Mouse (Mus musculus) heart, embryonic 16.5 days (tissue): ENCODE data around the gene Cyp46a1. TPM values are rescaled to one million over a fixed set of nuclear protein-coding genes. Genes with fewer than 3 reads are reported as not detected.

Experiments
- ATAC-seq: fragments of 200-750 bp; cut with Nextera tagmentation; replicated peaks from 2 replicates; pipeline ENCODE4 v1.8.0; 2017; ENCODE audit warnings: moderate number of reproducible peaks; ENCODE audit not compliant: insufficient read depth, low FRiP score; ENCODE audit errors: extremely low read depth
- H3K27ac ChIP-seq: fragments of 300-500 bp; sonication (generic); 2 replicates; pipeline ENCODE4 v1.5.1; 2014; ENCODE audit warnings: mild to moderate bottlenecking, low read length, control low read depth, moderate library complexity
- H3K27me3 ChIP-seq: fragments of 300-500 bp; sonication (generic); 2 replicates; pipeline ENCODE4 v1.6.1; 2014; ENCODE audit warnings: low read length, mixed read lengths; ENCODE audit not compliant: control insufficient read depth, insufficient read depth
- H3K36me3 ChIP-seq: fragments of 300-500 bp; sonication (generic); 2 replicates; pipeline ENCODE4 v1.6.1; 2014; ENCODE audit not compliant: control insufficient read depth, insufficient read depth
- H3K4me1 ChIP-seq: fragments of 300-500 bp; sonication (generic); 2 replicates; pipeline ENCODE4 v1.6.1; 2014; ENCODE audit warnings: low read length, mixed read lengths; ENCODE audit not compliant: control insufficient read depth, insufficient read depth
- H3K4me2 ChIP-seq: fragments of 300-500 bp; sonication (generic); 2 replicates; pipeline ENCODE4 v1.6.1; 2014; ENCODE audit warnings: low read depth, mild to moderate bottlenecking, control low read depth, low read length
- H3K4me3 ChIP-seq: fragments of 300-500 bp; sonication (generic); 2 replicates; pipeline ENCODE4 v1.5.1; 2014; ENCODE audit warnings: mild to moderate bottlenecking, control low read depth, low read length
- H3K9ac ChIP-seq: fragments of 300-500 bp; sonication (generic); 2 replicates; pipeline ENCODE4 v1.6.1; 2014; ENCODE audit warnings: low read length, control low read depth
- H3K9me3 ChIP-seq: fragments of 300-500 bp; sonication (generic); replicated peaks from 2 replicates; pipeline ENCODE4 v1.6.1; 2016; ENCODE audit warnings: low read length; ENCODE audit not compliant: control insufficient read depth
- WGBS: fragments of 180-500 bp; shearing (Covaris S2); extraction: QIAGEN DNeasy Blood & Tissue Kit; methylation state at CpG from one replicate; pipeline ENCODE4 v1.1.7; 2014; 5-methylcytosine and 5-hydroxymethylcytosine counted together
- polyA plus RNA-seq: library from polyadenylated mRNA; unstranded; fragments of >200 nt; fragmentation: Nextera tagmentation; extraction: Ambion mirVana; gene quantifications from 2 replicates; pipeline ENCODE4 v1.2.1, GENCODE M21; 2015

Gene Cyp46a1
- polyA plus RNA-seq, 1 experiment from 2014 or later = 4.9 TPM

DNA sequence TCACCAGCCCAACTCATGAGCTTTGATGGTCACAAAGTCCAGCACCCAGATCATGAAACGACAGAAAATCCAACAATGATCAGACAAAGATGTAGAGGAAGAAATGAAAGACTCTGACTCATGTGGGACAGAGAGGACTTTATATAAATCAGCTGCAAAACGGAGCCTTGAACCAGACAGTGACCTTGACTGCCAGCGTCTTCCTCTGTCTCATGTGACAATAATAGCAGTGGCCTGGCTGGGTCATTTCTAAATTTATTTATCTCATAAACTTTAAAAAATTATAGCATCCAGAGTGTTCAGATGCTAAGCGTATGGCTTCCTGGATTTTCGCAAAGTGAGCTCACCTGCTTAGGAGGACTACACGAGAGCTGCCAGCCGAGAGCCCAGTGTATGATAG lies 64.5 kb downstream of the Cyp46a1 start:
- Histone ChIP-seq H3K27me3 (no peaks in the 10 kb centered on the region), H3K4me1 (peaks cover 4% of the 10 kb centered on the region; the same call in 1 of the 2 replicates), H3K4me3 (no peak overlapping the region), H3K9me3 (no peaks in the 10 kb centered on the region), H3K36me3 (no peaks in the 10 kb centered on the region), H3K9ac (no peak overlapping the region), H3K4me2 (no peak overlapping the region), H3K27ac (no peak overlapping the region)
- no peak for ATAC-seq
- WGBS = 77% methylated on average over 7 of the region's 7 CpGs

DNA sequence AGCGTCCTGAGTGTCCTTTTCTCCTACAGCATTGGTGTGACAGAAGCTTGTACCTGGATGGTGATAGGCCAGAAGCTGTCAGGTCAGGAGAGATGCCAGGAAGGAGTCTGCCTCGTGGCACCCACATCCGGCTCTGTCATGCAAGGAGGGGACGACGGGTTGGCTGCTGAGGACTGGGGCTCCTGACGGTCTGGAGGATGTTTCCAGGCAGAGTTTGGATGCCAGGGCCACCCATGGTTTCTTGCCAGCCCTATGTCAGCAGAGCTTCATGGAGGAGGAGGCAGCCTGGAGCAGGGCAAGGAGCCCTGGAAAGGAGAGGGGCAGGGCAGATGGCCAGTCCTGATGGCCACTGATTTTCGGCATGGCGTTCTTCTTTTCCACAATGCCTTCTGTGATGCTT lies 65.0 kb downstream of the Cyp46a1 start:
- Histone ChIP-seq H3K4me2 (no peak overlapping the region), H3K4me3 (no peak overlapping the region), H3K9me3 (no peaks in the 10 kb centered on the region), H3K9ac (no peak overlapping the region), H3K27ac (no peak overlapping the region), H3K27me3 (no peaks in the 10 kb centered on the region), H3K36me3 (no peaks in the 10 kb centered on the region), H3K4me1 (no peaks in the 10 kb centered on the region)
- ATAC-seq = no peak
- WGBS = 85% methylated on average over 8 of the region's 8 CpGs

DNA sequence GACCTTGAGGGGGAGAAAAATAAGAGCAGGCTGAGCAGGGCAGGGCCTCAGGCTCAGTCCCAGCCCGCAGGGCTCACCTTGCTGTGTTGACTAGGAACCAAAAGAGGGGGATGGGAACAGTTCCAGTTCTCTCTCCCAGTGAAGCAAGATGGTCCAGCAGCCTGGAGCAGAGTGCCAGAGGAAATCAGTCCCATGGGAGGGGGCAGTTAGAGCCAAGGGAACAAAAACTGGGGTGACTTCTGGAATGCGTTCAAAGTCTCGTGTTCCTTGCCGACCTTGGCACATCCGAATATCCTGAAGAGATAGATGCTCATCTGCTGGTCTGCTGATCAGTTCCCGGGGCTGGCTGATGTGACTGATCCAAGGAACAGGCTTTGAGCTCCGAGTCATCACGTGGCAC lies 66.8 kb downstream of the Cyp46a1 start:
- WGBS = 48% methylated on average over 8 of the region's 8 CpGs
- ATAC-seq = no peak
- no peaks in the 10 kb centered on the region for H3K9me3 ChIP-seq
- H3K27me3 ChIP-seq = no peaks in the 10 kb centered on the region
- H3K36me3 ChIP-seq = no peaks in the 10 kb centered on the region
- no peak overlapping the region for H3K9ac ChIP-seq
- H3K4me2 ChIP-seq = no peak overlapping the region
- H3K4me1 ChIP-seq = no peaks in the 10 kb centered on the region; the same call in 1 of the 2 replicates
- no peak overlapping the region for H3K27ac ChIP-seq
- H3K4me3 ChIP-seq = no peak overlapping the region

DNA sequence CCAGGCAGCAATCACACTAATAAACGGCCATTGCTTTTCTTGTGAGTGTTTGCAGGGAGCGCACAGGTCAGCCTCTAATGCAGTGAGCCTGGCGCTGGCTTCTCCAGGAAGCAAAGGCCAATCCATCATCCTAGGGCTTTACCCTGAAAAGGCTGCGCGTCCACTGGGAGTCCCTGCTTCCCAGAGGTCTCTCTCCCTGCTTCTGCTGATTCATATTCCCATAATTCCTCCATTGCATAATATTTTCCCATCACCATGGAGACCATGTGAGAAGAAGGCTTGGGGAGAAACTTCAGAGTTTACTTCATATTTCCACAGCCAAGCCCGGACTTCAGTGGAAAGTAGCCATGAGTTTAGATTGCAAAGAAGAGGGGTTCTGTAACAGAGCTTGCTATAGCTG lies 69.8 kb downstream of the Cyp46a1 start:
- H3K9me3 ChIP-seq = no peaks in the 10 kb centered on the region
- H3K4me1 ChIP-seq = peaks cover 5% of the 10 kb centered on the region; the same call in 1 of the 2 replicates
- no peak overlapping the region for H3K9ac ChIP-seq
- ATAC-seq = 0 out of 2 replicates have a peak, but pooled peaks have one; percentile 29
- H3K4me3 ChIP-seq = no peak overlapping the region
- H3K27me3 ChIP-seq = no peaks in the 10 kb centered on the region
- H3K27ac ChIP-seq = peak overlapping the region; percentile 32; the same call in 1 of the 2 replicates
- WGBS = 66% methylated on average over 6 of the region's 6 CpGs
- no peak overlapping the region for H3K4me2 ChIP-seq
- H3K36me3 ChIP-seq = no peaks in the 10 kb centered on the region

DNA sequence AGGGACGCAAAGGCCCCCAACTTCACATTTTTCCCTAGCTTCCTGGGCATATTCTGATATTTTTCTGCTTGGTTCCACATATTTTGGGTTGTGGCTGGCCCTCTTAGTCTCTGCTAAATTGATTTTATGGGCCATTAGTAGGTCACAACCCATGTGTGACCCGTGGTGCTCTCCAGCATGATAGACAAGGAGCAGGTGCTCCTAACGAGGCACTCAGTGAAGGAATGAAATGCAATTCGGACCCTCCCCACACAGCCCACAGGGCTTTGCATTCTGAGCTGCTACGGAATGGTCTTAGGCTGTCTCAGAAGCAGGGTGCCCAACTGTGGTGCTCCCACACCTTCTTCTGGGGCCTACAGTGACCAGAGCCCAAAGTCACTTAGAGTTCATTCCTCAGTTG lies 74.9 kb downstream of the Cyp46a1 start:
- no peaks in the 10 kb centered on the region for H3K27me3 ChIP-seq
- no peak overlapping the region for H3K4me3 ChIP-seq
- no peaks in the 10 kb centered on the region for H3K36me3 ChIP-seq
- no peak overlapping the region for H3K27ac ChIP-seq
- 67% methylated on average over 5 of the region's 5 CpGs for WGBS
- H3K4me1 ChIP-seq = peaks cover 5% of the 10 kb centered on the region; the same call in 1 of the 2 replicates
- H3K9ac ChIP-seq = no peak overlapping the region
- no peak overlapping the region for H3K4me2 ChIP-seq
- ATAC-seq = no peak
- H3K9me3 ChIP-seq = no peaks in the 10 kb centered on the region

DNA sequence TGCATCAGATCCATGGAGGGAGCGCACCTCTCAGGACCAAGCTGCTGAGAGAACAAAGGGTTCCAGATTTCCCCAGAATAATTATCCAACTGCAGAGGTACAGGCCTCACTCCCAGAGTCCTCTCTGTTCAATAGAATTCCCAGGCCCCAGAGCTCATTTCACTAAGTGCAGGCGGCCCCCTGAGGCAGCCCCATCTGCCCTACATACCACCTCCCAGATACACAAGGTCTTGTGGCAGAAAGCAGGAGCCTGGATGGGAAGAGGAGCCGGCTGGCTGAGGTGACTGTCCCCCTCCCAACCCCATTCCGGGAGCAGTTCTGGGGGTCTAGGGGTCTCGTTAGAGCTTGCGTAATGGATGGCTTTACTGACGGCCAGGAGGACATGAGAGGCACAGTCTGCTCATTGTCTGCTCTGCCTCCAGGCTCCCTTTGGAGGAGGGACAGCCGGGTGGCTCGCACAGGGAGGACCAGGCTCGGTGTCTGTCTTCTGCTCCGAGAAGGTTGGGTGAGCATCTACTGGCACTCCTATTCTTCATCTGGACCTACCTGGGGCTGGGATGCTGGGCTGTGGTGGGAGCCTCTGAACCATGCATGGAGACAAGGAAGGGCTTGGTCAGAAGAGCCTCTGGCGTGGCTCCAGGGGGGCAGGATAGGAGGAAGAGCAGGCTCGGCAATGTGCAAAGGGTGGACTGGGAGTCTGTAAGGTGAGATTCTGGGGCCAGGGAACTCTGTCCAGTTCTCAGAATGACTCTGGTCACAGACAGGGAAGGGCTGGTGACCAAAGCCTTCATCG lies 76.4 kb downstream of the Cyp46a1 start:
- H3K36me3 ChIP-seq = no peaks in the 10 kb centered on the region
- no peaks in the 10 kb centered on the region for H3K9me3 ChIP-seq
- no peaks in the 10 kb centered on the region for H3K27me3 ChIP-seq
- no peak overlapping the region for H3K4me2 ChIP-seq
- no peak overlapping the region for H3K27ac ChIP-seq
- WGBS = 66% methylated on average over 14 of the region's 14 CpGs
- no peak overlapping the region for H3K4me3 ChIP-seq
- H3K4me1 ChIP-seq = peaks cover 5% of the 10 kb centered on the region; the same call in 1 of the 2 replicates
- ATAC-seq = no peak
- H3K9ac ChIP-seq = no peak overlapping the region

Other genes starting within 250 kb of the Cyp46a1 start
- gene Setd3, start 155.1 kb upstream of the Cyp46a1 start, polyA plus RNA-seq = 75.8 and 75.9 TPM in 2 replicates
- gene Ccnk, start 154.8 kb upstream of the Cyp46a1 start, polyA plus RNA-seq = 2.0 and 2.4 TPM in 2 replicates
- 4.2 and 4.6 TPM in 2 replicates for gene Ccdc85c, start 59.0 kb upstream of the Cyp46a1 start, polyA plus RNA-seq
- gene Hhipl1, start 28.1 kb upstream of the Cyp46a1 start, polyA plus RNA-seq = 0.84 and 0.95 TPM in 2 replicates
- gene Eml1, start 36.6 kb downstream of the Cyp46a1 start, polyA plus RNA-seq = 84.9 and 87.0 TPM in 2 replicates
- 25.8 and 31.0 TPM in 2 replicates for gene Evl, start 220.3 kb downstream of the Cyp46a1 start, polyA plus RNA-seq